Mouse (Mus musculus) mature B cell (primary cell): ENCODE results near the gene Ccdc106.
"Not testable (repeated sequence)": the region's sequence is repeated elsewhere in the genome, so short reads cannot be mapped to it uniquely, and the experiment has no call there.

Source experiments
- in situ Hi-C: fragments of 300-500 bp; cut with MboI; formaldehyde crosslinking; loops from 2 replicates; pipeline ENCODE4 v1.14.3; 2019

Ccdc106 gene

GRCm38 (mm10) chr7:5051193-5052192 is 31.1 kb downstream of the Ccdc106 start, which contains the start of gene Zfp580:
TSS of gene Zfp580 (plus strand) at chr7:5051538.
- in situ Hi-C loops, result loop anchor here (5.0 kb wide), 1 partner anchor 109 kb away; no protein-coding TSS in a partner anchor

DNA sequence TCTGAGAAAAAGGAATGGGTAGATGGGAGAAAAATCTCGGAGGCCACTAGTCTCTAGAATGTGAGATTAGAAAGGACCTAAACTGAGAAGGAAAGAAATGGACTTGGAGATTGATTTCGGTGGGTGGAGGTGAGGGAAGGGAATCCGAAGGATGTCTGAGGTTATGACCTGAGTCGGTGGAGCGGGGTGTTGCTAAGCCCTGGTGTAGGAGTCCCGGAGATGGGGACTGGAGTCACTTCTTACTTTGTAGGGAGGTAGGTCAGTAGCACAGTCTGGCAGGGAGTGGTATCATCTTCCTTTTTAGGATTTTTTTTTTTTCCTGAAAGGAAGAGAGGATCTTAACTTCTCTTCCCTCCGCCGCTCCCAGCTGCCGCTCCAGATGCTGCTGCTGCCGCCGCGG is 32.1 kb downstream of the Ccdc106 start:
- in situ Hi-C loops, result loop anchor here (5.0 kb wide), 1 partner anchor 110 kb away; no protein-coding TSS in a partner anchor

GRCm38 (mm10) chr7:5052931-5053343 is 32.6 kb downstream of the Ccdc106 start:
- in situ Hi-C loops, result loop anchor here (5.0 kb wide), 1 partner anchor 111 kb away; no protein-coding TSS in a partner anchor

GRCm38 (mm10) chr7:5053456-5054179 is 33.3 kb downstream of the Ccdc106 start:
- in situ Hi-C loops, result loop anchor here (5.0 kb wide), 1 partner anchor 111 kb away; no protein-coding TSS in a partner anchor

DNA sequence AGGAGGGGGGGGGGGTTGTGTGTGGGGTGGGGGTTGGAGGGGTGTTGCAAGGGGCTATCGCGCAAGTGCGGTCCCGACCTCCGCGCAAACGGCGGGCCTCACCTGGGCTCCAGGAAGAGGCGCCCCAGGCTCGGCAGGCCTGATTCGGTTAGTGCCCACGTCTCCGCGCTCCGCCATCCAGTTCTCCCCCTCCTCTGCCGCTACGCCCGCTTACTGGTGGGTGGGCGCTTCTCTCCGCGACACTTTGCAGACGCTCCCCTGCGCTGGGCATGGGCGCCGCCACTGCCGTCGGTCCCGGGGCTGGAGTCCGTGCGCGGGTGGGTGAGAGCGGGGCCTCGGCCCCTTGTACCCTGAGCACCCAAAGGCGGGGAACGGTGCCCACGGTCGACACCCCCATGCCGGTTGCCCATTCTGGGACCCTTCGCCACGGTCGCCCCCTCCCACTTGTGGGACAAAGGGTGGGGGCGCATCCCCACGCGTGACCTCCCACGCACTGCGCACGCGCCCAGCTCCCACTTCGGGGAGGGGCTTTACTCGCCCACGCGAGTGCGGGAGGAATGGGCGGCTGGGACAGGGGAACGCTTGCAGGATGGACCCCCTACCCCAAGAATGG is 36.4 kb downstream of the Ccdc106 start:
- in situ Hi-C loops, result no loop called here

DNA sequence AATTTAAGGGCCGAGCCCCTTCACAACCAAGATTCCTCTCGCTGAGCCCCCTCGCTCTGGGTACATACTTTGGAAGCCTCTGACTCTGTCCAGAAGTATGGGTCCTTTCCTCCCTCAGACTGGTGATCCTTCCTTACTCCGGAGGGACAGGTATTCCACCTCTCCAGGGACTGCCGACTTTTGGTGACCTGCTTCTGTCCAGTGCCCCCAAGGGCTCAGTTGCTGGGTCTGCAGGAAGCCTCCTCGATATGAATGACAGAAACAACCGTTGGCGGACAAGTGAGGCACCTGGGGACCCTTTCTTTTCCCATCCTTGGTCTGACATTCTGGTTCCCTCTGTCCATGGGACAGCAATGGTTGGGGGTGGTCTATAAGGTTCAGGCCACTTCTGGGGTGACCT is 37.0 kb downstream of the Ccdc106 start:
- in situ Hi-C loops, result no loop called here

DNA sequence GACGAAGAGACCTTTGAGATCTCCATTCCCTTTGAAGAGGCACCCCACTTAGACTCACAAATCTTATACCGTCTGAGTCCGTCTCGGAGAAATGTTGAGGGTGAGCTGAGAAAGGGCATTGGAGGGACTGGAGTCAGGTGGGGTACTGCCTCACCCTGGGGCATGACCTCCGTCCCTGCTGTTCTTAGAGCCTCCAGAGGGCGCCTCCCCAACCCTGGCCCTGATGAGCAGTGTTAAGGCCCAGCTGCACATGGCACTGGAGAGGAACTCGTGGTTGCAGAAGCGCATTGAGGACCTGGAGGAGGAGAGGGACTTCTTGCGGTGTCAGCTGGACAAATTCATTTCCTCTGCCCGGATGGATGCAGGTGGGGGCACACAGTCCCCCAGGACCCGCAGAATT is 37.5 kb downstream of the Ccdc106 start:
- in situ Hi-C loops, result no loop called here

- in situ Hi-C loops, result no loop called here
Observed at GRCm38 (mm10) chr7:5058631-5059030, 38.3 kb downstream of the Ccdc106 start.

DNA sequence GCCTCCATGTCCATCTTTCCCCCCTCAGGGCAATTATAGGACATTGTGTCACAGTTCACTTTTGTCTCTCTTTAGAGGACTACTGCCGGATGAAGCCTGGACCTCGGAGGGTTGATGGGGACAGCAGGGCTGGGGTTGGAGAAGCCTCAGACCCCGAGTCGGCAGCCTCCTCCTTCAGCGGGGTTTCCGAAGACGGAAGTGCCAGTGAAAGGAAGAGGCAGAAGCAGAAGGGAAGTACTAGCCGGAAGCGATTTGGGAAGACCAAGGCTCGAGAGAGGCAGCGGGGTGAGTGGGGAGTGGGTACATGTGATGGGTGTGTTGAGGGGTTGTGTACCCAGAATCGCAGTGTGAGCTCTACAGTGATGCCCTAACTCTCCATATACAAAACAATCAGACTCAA is 39.1 kb downstream of the Ccdc106 start:
- in situ Hi-C loops, result no loop called here

DNA sequence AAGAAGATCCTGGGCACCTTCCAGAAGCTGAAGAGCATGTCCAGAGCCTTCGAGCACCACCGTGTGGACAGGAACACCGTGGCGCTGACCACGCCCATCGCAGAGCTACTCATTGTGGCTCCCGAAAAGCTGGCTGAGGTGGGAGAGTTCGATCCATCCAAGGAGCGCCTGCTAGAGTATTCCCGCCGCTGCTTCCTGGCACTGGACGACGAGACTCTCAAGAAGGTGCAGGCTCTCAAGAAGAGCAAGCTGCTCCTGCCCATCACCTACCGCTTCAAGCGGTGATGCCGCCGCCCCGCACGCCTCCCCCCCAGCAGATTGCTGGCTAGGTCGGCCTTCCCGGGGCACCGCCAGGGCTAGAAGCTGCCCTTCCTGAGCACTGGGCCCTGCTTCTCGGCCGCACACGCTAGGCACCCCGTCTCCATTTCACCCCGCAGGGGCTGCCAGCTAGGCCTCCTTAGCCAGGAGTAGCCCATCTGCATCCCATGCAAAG is 39.9 kb downstream of the Ccdc106 start:
- in situ Hi-C loops, result no loop called here

DNA sequence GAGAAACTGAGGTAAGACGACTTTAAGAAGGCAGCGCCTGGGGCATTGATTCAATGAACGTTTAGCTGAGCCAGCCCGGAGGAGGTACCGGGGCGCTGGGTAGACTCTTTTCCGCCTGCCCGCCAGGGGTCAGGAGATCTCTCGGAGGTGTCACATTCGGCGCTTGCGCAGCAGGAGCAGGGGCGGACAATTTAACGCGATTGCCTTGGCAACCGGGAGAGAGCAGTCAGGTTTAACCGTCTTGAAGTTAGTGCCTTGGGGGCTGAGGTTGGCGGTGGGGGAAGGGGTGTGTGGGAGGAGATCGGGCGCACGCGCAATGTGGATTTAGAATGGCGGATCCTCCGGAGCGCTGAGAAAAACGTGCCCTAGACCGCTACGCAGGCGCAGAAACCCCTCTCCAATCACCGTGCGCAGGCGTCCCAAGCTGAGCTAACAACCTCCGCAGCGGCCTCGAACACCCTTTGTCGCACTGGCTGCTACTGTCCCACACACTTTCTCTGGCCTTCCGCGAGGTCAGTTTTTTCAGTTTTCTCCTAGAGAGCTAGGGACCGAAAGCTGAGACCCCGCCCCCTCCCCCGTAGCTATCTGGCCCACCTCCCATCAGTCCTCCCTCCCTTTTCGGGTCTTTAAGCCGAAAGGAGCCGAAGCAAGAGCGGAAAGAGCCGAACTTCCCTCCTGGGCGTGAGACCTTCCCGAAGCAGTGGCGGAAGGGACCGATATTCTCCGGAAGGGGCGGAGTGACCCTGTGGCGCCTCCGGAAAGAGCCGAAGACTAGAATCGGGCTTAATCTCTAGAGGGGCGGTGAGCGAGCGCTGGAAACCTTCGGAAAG is 40.8 kb downstream of the Ccdc106 start:
- in situ Hi-C loops, result no loop called here

DNA sequence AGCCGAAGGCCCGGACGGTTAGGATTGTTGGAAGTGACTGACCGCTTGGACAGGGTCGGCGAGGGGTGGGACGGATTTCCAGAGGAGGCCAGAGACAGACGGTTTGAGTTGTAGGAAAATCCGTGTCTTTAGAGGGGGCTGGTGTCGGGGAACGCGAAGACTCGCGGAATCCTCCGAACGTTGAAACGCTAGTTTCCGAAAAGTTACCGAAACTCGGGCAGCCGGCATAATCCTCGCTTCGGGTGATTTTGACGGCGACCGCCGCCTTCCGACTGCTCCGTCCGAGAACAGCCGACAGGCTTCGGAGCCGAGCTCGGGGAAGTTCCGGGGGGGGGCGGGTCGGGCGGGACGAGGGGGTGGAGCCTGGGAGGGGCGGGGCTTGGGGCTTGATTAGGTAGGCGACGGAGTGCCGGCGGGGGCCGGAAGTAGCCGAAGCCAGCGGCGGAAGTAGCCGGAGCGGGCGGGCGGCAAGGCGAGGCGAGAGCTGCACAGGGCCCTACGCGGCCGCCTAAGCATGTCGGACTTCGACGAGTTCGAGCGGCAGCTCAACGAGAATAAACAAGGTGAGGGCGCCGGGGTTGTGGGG is 41.5 kb downstream of the Ccdc106 start, which contains the start of gene U2af2:
U2af2 (plus strand) TSS at position 370 of the 586 bp plus-strand sequence.
- in situ Hi-C loops, result no loop called here

- in situ Hi-C loops, result no loop called here
Observed at GRCm38 (mm10) chr7:5062360-5063001, 42.1 kb downstream of the Ccdc106 start.

DNA sequence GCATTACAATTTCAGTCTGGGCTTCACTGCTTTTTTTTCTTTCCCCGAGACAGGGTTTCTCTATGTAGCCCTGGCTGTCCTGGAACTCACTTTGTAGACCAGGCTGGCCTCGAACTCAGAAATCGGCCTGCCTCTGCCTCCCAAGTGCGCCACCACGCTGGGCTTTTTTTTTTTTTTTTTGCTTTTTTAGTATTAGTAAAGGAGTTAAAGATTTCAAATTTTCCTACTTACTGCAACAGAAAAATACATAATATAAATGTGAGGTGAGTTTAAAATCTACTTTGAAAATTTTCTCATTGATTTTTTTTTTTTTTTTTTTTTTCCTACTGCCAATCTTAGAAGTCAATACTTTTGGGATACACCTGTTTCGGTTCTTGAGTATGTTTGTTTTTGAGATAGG is 44.5 kb downstream of the Ccdc106 start:
- in situ Hi-C loops, result no loop called here

DNA sequence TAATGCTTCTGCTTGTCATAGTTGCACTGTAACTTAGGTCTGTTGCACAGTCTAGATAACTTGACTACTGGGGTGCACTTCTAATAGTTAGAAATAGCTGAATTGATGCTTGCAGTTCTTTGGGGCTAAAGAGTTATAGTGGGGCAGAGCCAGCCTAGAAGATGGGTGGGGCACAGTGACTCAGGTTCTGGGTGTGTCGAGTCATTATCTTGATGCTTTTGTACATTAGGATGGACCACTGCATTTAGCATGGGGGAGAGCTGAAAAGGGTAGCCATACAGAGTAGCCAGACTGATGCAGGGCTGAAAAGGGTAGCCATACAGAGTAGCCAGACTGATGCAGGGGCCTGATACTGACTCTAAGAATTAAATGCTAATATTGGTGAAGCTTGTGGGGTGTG is 53.2 kb downstream of the Ccdc106 start:
- in situ Hi-C loops, result no loop called here

DNA sequence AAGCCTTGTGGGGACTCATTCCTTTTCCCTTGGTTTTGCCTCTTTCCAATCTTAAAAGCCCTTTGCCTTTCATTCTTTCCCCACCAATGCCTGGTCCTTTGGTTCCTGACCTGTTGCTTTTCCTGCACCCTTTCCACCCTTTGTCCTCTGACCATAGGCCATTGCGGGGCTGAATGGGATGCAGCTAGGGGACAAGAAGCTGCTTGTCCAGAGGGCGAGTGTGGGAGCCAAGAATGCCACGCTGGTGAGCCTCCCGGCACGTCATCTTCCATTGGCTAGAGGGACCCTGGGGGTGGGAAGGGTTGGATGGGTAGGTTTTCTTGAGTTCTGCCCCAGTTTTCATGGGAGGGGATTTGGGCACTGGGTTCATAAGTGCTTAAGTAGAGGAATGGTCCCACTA is 54.6 kb downstream of the Ccdc106 start:
- in situ Hi-C loops, result no loop called here

DNA sequence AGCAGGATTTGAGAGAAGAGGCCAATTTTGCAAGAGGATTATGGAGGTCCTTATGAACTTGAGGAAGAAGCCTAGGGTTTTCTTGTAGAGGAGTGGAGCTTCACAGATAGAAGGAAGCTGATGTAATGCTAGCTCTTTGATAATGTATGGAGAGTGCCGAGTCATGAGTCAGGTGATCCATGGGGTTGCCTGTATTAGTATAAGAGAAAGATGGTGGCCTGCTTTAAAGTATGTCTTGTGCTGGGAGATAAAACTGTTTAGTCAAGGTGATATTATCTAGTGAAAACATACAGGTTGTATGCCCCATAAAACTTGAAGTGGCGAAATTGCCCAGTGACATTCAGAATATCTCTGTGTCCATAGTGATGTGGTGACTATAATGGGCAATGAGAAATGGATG is 56.6 kb downstream of the Ccdc106 start:
- in situ Hi-C loops, result no loop called here

DNA sequence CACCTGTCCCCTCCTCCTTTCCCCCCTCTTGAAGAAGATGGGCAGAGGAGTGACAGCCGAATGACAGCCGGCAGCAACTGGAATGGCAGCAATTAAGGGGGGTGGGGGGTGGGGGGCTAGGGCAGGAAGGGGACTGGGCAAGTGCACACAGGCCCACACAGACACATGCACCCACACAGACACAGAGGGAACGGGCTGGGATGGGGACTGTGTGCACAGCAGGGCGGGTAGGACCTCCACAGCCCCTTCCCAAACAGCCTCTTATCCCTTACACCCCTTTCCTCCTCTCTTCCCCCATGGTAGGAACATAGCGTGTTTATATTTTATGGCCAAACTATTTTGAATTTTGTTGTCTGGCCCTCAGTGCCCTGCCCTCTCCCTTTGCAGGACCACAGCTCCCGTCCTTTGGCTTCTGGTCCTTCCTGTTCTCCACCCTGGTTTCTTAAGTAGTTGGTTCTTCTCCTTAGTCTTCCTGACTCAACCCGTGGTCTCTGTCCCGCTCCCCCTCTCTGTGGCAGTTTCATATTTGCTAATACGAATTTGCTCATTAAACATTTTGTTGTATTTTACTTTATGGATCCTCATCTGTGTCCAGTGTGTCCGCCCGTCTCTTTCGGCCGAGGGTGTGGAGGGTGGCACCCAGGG is 59.1 kb downstream of the Ccdc106 start:
- in situ Hi-C loops, result not testable (repeated sequence)

- in situ Hi-C loops, result no loop called here
Observed at GRCm38 (mm10) chr7:5080010-5080751, 59.8 kb downstream of the Ccdc106 start, which contains the start of gene Epn1. TSS of gene Epn1 (plus strand) at chr7:5080235.
